Mouse (Mus musculus) CH12.LX (cell line): ENCODE data around the gene Ttf2. TPM values are rescaled to one million over a fixed set of nuclear protein-coding genes. Genes with fewer than 3 reads are reported as not detected.
A peak's percentile ranks its signal among the peaks of the same experiment; 100 is the strongest.

Experiments used
- DNase-seq: peaks from one replicate; pipeline ENCODE4 v3.0.0-alpha.2; 2013; ENCODE audit errors: extremely low read depth
- H3K27ac ChIP-seq: 2 replicates; pipeline ENCODE4 v1.5.1; 2012; ENCODE audit warnings: low read depth, mild to moderate bottlenecking, control low read depth, moderate library complexity; ENCODE audit not compliant: insufficient read depth
- H3K27me3 ChIP-seq: replicated peaks from 2 replicates; pipeline ENCODE3; 2012; ENCODE audit warnings: inconsistent platforms
- H3K36me3 ChIP-seq, 2 experiments: replicated peaks in 1 of 2; 2 replicates each; pipeline versions ENCODE3 to v1.6.1; 2012; ENCODE audit warnings: inconsistent platforms in 1 of 2, low read length in 1 of 2, mild to moderate bottlenecking in 1 of 2, mixed read lengths in 1 of 2, moderate library complexity in 1 of 2; ENCODE audit not compliant: control insufficient read depth in 1 of 2, insufficient read depth in 1 of 2
- H3K4me1 ChIP-seq, 2 experiments: 2 replicates each; pipeline ENCODE4 v1.6.1; 2012; ENCODE audit warnings: inconsistent platforms in 1 of 2, moderate library complexity in 1 of 2; ENCODE audit not compliant: insufficient read depth in 2 of 2, control insufficient read depth in 1 of 2
- H3K4me2 ChIP-seq: 2 replicates; pipeline ENCODE4 v1.6.1; 2012; ENCODE audit warnings: low read depth, mild to moderate bottlenecking, control low read depth; ENCODE audit not compliant: poor library complexity, insufficient read depth, severe bottlenecking
- H3K4me3 ChIP-seq, 3 experiments: fragments of 150-350 bp in 1 of 3; sonication (generic) in 1 of 3; replicated peaks in 1 of 3; 2 replicates each; pipeline versions ENCODE3 to v1.5.1; 2011 to 2012; ENCODE audit warnings: low read depth in 2 of 3, low read length in 2 of 3, mild to moderate bottlenecking in 2 of 3, moderate library complexity in 2 of 3, control low read depth in 1 of 3, improper control_type of control experiment in 1 of 3, inconsistent platforms in 1 of 3, mixed read lengths in 1 of 3; ENCODE audit not compliant: poor library complexity in 1 of 3
- H3K79me2 ChIP-seq: replicated peaks from 2 replicates; pipeline ENCODE4 v1.6.1; 2012; ENCODE audit warnings: mild to moderate bottlenecking, moderate library complexity; ENCODE audit not compliant: control insufficient read depth, poor library complexity, insufficient read depth, severe bottlenecking; ENCODE audit errors: extremely low read depth
- H3K9ac ChIP-seq: 2 replicates; pipeline ENCODE4 v1.6.1; 2012; ENCODE audit warnings: low read depth, mild to moderate bottlenecking, control low read depth, moderate library complexity; ENCODE audit not compliant: insufficient read depth
- H3K9me3 ChIP-seq: replicated peaks from 2 replicates; pipeline ENCODE3; 2012; ENCODE audit warnings: low read length, inconsistent platforms, mixed read lengths
- BHLHE40 ChIP-seq: IDR thresholded peaks from 2 replicates; pipeline ENCODE4 v1.6.1; 2011; ENCODE audit warnings: mild to moderate bottlenecking, low read depth, low read length, improper control_type of control experiment
- CHD1 ChIP-seq: IDR thresholded peaks from 2 replicates; pipeline ENCODE4 v1.6.1; 2012; ENCODE audit warnings: low read depth, low read length, improper control_type of control experiment, inconsistent platforms
- CHD2 ChIP-seq: IDR thresholded peaks from 2 replicates; pipeline ENCODE4 v1.6.1; 2011; ENCODE audit warnings: low read length, improper control_type of control experiment
- ELF1 ChIP-seq: IDR thresholded peaks from 2 replicates; pipeline ENCODE4 v1.6.1; 2014; ENCODE audit warnings: low read depth, mild to moderate bottlenecking, inconsistent platforms, low read length, improper control_type of control experiment
- ETS1 ChIP-seq: conservative IDR thresholded peaks from 2 replicates; pipeline ENCODE4 v1.6.1; 2012; ENCODE audit warnings: low read depth, mild to moderate bottlenecking, inconsistent platforms, low read length, improper control_type of control experiment, moderate library complexity
- GABPA ChIP-seq: IDR thresholded peaks from 2 replicates; pipeline ENCODE4 v1.6.1; 2012; ENCODE audit warnings: low read depth, low read length, improper control_type of control experiment, inconsistent platforms; ENCODE audit not compliant: insufficient replicate concordance
- HCFC1 ChIP-seq: IDR thresholded peaks from 2 replicates; pipeline ENCODE4 v1.6.1; 2012; ENCODE audit warnings: low read depth, mild to moderate bottlenecking, inconsistent platforms, low read length, improper control_type of control experiment
- IRF4 ChIP-seq: IDR thresholded peaks from 2 replicates; pipeline ENCODE4 v1.6.1; 2014; ENCODE audit warnings: low read depth, mild to moderate bottlenecking, inconsistent platforms, low read length, improper control_type of control experiment
- JUN ChIP-seq: IDR thresholded peaks from 2 replicates; pipeline ENCODE4 v1.6.1; 2011; ENCODE audit warnings: low read depth, mild to moderate bottlenecking, low read length, improper control_type of control experiment, moderate library complexity; ENCODE audit not compliant: insufficient read depth
- KAT2A ChIP-seq: IDR thresholded peaks from 2 replicates; pipeline ENCODE4 v1.6.1; 2012; ENCODE audit warnings: low read length, improper control_type of control experiment, inconsistent platforms; ENCODE audit not compliant: insufficient replicate concordance
- MAFK ChIP-seq: IDR thresholded peaks from 2 replicates; pipeline ENCODE4 v1.6.1; 2011; ENCODE audit warnings: low read length, improper control_type of control experiment; ENCODE audit not compliant: insufficient replicate concordance
- MAX ChIP-seq: IDR thresholded peaks from 2 replicates; pipeline ENCODE4 v1.6.1; 2011; ENCODE audit warnings: low read length, improper control_type of control experiment
- MAZ ChIP-seq: IDR thresholded peaks from 2 replicates; pipeline ENCODE4 v1.6.1; 2012; ENCODE audit warnings: low read depth, mild to moderate bottlenecking, inconsistent platforms, low read length, improper control_type of control experiment, moderate library complexity
- MEF2A ChIP-seq: IDR thresholded peaks from 2 replicates; pipeline ENCODE4 v1.6.1; 2014; ENCODE audit warnings: low read depth, mild to moderate bottlenecking, inconsistent platforms, low read length, improper control_type of control experiment, borderline replicate concordance
- MYC ChIP-seq: IDR thresholded peaks from 2 replicates; pipeline ENCODE4 v1.6.1; 2011; ENCODE audit warnings: low read depth, mild to moderate bottlenecking, improper control_type of control experiment, low read length
- NELFE ChIP-seq: IDR thresholded peaks from 2 replicates; pipeline ENCODE4 v1.6.1; 2011; ENCODE audit warnings: low read depth, low read length, improper control_type of control experiment
- NRF1 ChIP-seq: IDR thresholded peaks from 2 replicates; pipeline ENCODE4 v1.6.1; 2014; ENCODE audit warnings: low read depth, mild to moderate bottlenecking, inconsistent platforms, low read length, improper control_type of control experiment, moderate library complexity
- PAX5 ChIP-seq: IDR thresholded peaks from 2 replicates; pipeline ENCODE4 v1.6.1; 2012; ENCODE audit warnings: low read length, inconsistent platforms, mixed read lengths
- POLR2A ChIP-seq: IDR thresholded peaks from 2 replicates; pipeline ENCODE4 v1.6.1; 2011; ENCODE audit warnings: low read depth, mild to moderate bottlenecking, improper control_type of control experiment, low read length
- RAD21 ChIP-seq: IDR thresholded peaks from 2 replicates; pipeline ENCODE4 v1.6.1; 2011; ENCODE audit warnings: low read depth, mild to moderate bottlenecking, low read length, improper control_type of control experiment, moderate library complexity
- SIN3A ChIP-seq: IDR thresholded peaks from 2 replicates; pipeline ENCODE4 v1.6.1; 2012; ENCODE audit warnings: low read length, improper control_type of control experiment, inconsistent platforms
- TBP ChIP-seq: conservative IDR thresholded peaks from 2 replicates; pipeline ENCODE4 v1.6.1; 2011; ENCODE audit warnings: low read depth, low read length, improper control_type of control experiment
- TCF12 ChIP-seq: IDR thresholded peaks from 2 replicates; pipeline ENCODE4 v1.6.1; 2014; ENCODE audit warnings: low read depth, mild to moderate bottlenecking, inconsistent platforms, low read length, improper control_type of control experiment
- USF1 ChIP-seq: IDR thresholded peaks from 2 replicates; pipeline ENCODE4 v1.6.1; 2014; ENCODE audit warnings: low read depth, mild to moderate bottlenecking, inconsistent platforms, low read length, improper control_type of control experiment
- ZC3H11A ChIP-seq: IDR thresholded peaks from 2 replicates; pipeline ENCODE4 v1.6.1; 2012; ENCODE audit warnings: low read depth, mild to moderate bottlenecking, inconsistent platforms, low read length, improper control_type of control experiment
- ZMIZ1 ChIP-seq: IDR thresholded peaks from 2 replicates; pipeline ENCODE4 v1.6.1; 2012; ENCODE audit warnings: low read depth, mild to moderate bottlenecking, inconsistent platforms, low read length, improper control_type of control experiment
- ZNF384 ChIP-seq: IDR thresholded peaks from 2 replicates; pipeline ENCODE4 v1.6.1; 2012; ENCODE audit warnings: low read depth, low read length, improper control_type of control experiment, inconsistent platforms
- dilution Hi-C: fragments of 300-500 bp; cut with MboI; formaldehyde crosslinking; loops from 2 replicates; pipeline ENCODE4 v1.14.3; 2020; ENCODE audit warnings: low sequenced_read_pairs; ENCODE audit not compliant: extremely low pct_unique_long_range_greater_than_20kb, extremely low pct_ligation_motif_present
- in situ Hi-C: fragments of 300-500 bp; cut with MboI; formaldehyde crosslinking; loops from 3 replicates; pipeline ENCODE4 v1.14.3; 2019; ENCODE audit warnings: low sequenced_read_pairs, low pct_ligation_motif_present, low pct_unique_long_range_greater_than_20kb, mixed read lengths
- polyA plus RNA-seq: library from polyadenylated mRNA; unstranded; fragments of >175 nt; gene quantifications from 2 replicates; pipeline ENCODE4 v1.2.1, GENCODE M21; 2012; ENCODE audit warnings: low read depth; ENCODE audit not compliant: insufficient read length
- total RNA-seq, 2 experiments: library from RNA; depleted of rRNA; stranded (reverse); fragments of 300-350 nt in 1 of 2; fragments of >200 nt in 1 of 2; gene quantifications; 2 replicates each; pipeline ENCODE4 v1.2.3; 2012 to 2014

The Ttf2 gene
- total and polyA plus RNA-seq, 3 experiments: 27.2 to 34.0 (median 29.7) TPM

DNA sequence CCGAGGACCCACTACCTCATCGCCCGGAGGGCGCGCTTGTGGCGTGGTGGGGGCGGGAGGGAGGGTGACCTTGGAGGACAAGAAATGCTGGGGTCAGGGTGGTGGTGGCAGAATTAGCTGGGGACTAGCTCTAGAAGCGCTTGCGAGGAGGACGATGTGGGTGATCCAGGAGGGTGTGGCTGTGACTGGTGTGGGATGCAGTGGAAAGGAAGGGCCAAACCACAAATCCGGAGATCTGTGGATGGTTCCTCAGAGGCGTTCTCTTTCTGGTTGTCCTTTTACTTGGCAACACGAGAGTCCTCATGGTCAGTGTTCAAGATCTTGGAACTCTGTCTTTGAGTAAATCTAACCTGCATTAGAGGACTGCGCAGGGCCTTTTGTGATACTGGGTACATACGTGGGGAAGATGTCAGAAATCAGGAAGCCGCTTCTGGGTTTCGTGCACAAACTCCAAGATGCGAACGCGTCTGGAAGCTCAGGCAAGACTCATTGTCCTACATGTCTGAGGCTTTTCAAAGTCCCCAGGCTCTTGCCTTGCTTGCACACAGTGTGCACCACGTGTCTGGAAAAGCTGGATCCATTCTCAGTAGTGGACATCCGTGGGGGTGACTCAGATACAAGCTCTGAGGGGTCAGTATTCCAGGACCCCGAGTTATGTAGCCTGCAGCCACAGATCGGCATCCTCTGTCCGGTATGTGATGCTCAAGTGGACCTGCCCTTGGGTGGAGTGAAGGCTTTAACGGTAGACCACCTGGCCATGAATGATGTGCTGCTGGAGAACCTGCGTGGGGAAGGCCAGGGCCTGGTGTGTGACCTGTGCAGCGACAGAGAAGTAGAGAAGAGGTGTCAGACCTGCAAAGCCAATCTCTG, 46.7 kb downstream of the Ttf2 start:
- H3K27ac ChIP-seq: no peak overlapping the region
- TF ChIP-seq TCF12: no peak
- 0 out of 2 replicates have a peak, but pooled peaks have one; percentile 23 for TF ChIP-seq MAZ
- TF ChIP-seq, all 38 proteins: peak for 1
- H3K9ac ChIP-seq: peak overlapping the region; percentile 72
- dilution Hi-C loops: no loop called here
- H3K27me3 ChIP-seq: no peaks in the 10 kb centered on the region
- peak overlapping the region; percentile 91 for H3K4me2 ChIP-seq
- H3K4me1 ChIP-seq: peaks cover 5 to 42% of the 10 kb centered on the region in 2 experiments
- in situ Hi-C loops: loop anchor here (10.0 to 25.0 kb wide), 2 partner anchors 160 to 738 kb away; no protein-coding TSS in a partner anchor
- no peak for DNase-seq
- peak overlapping the region; percentile 56 to 71 (median 68) for H3K4me3 ChIP-seq
- H3K9me3 ChIP-seq: no peaks in the 10 kb centered on the region
- H3K36me3 ChIP-seq: peaks cover 0 to 18% of the 10 kb centered on the region in 2 experiments
- H3K79me2 ChIP-seq: no peaks in the 10 kb centered on the region

DNA sequence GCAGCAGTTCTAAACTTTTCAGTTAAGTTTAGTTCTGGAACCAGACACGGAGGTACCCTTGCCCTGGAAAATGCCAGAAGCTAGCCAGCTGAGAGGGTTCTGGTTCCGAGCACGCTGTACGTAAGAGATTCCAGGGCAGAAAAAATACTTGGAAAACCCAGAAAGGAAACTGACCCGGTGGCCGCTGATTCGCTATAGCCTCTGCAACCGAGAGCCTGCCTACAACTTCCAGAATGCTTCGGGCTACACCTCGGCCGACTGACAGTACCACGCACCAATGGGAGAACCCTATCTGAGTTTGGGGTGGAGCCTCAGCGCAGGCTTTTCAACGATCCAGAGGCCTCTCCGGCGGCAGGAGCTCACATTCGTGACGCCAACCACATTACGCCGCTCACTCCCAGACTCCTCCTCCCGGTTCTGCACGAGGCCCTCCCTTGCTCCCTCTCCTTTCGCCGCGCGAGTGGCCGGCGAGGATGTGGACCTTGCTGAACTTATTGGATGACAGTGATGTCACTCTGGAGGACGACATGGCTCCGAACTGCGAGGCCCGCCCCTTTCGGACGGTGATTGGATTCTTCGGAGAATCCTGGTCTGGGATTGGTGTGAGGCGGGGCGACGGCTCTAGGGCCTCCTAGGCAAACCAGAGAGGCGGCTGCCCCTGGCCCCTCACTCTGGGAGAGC, 47.5 kb downstream of the Ttf2 start, which contains the start of gene Trim45:
Gene Trim45, plus strand, starts transcription at position 378 of the 681 bp plus-strand sequence.
- H3K36me3 ChIP-seq: peaks cover 0 to 14% of the 10 kb centered on the region in 2 experiments
- no peak within 1 kb of the TSS for H3K27ac ChIP-seq
- dilution Hi-C loops (no loop called here), in situ Hi-C loops (loop anchor here (10.0 to 25.0 kb wide), 2 partner anchors 160 to 737 kb away; no protein-coding TSS in a partner anchor)
- peak; percentile 99 for DNase-seq
- peaks cover 5 to 42% of the 10 kb centered on the region in 2 experiments for H3K4me1 ChIP-seq
- H3K4me3 ChIP-seq: peak within 1 kb of the TSS; percentile 63 to 91 (median 71)
- peak within 1 kb of the TSS; percentile 91 for H3K4me2 ChIP-seq
- H3K9me3 ChIP-seq: no peaks in the 10 kb centered on the region
- H3K79me2 ChIP-seq: no peaks in the 10 kb centered on the region
- H3K27me3 ChIP-seq: no peaks in the 10 kb centered on the region
- peak within 1 kb of the TSS; percentile 72 for H3K9ac ChIP-seq
- TF ChIP-seq MYC (0 out of 2 replicates have a peak, but pooled peaks have one; percentile 69), ZC3H11A (no peak), MEF2A (peak; percentile 58), ZNF384 (0 out of 2 replicates have a peak, but pooled peaks have one; percentile 44), HCFC1 (peak; percentile 97), RAD21 (no peak), GABPA (peak; percentile 56; the same call in 1 of the 2 replicates), CHD2 (peak; percentile 93), CHD1 (no peak), SIN3A (peak; percentile 57), NELFE (peak; percentile 44; the same call in 1 of the 2 replicates), ZMIZ1 (peak; percentile 65), POLR2A (peak; percentile 79), MAFK (no peak), ETS1 (0 out of 2 replicates have a peak, but pooled peaks have one; percentile 26), PAX5 (no peak), JUN (no peak; the same call in 1 of the 2 replicates), MAX (peak; percentile 53; the same call in 1 of the 2 replicates), USF1 (no peak), TBP (peak; percentile 45; the same call in 1 of the 2 replicates), NRF1 (peak; percentile 60), TCF12 (peak; percentile 43; the same call in 1 of the 2 replicates), BHLHE40 (peak; percentile 61), ELF1 (peak; percentile 50), KAT2A (peak; percentile 91; the same call in 1 of the 2 replicates), IRF4 (peak; percentile 44)
